Mouse (Mus musculus) frontal cortex, postnatal 14 days (tissue): ENCODE data around the gene Sorcs1.

Source experiments
- DNase-seq, 2 experiments: peaks; one replicate each; pipeline ENCODE4 v3.0.0; 2022; ENCODE audit warnings: low spot score in 2 of 2

Gene Sorcs1

DNA sequence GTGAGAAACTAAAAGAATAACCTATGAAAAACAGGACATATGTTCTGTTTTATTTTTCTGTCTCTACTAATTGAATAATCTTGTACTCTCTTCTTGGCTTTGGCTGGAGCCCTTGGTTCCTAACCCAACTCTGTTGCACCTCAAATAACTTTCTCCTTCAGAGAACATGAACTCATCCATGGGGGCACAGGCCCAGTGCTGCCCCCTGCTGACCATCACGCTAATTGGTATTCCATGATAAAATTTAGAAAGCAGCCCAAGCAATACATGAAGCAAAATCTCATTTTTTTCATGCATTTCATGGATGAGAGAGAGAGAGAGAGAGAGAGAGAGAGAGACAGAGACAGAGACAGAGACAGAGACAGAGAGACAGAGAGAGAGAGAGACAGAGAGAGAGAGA, 255.5 kb downstream of the Sorcs1 start:
- no peak for DNase-seq

DNA sequence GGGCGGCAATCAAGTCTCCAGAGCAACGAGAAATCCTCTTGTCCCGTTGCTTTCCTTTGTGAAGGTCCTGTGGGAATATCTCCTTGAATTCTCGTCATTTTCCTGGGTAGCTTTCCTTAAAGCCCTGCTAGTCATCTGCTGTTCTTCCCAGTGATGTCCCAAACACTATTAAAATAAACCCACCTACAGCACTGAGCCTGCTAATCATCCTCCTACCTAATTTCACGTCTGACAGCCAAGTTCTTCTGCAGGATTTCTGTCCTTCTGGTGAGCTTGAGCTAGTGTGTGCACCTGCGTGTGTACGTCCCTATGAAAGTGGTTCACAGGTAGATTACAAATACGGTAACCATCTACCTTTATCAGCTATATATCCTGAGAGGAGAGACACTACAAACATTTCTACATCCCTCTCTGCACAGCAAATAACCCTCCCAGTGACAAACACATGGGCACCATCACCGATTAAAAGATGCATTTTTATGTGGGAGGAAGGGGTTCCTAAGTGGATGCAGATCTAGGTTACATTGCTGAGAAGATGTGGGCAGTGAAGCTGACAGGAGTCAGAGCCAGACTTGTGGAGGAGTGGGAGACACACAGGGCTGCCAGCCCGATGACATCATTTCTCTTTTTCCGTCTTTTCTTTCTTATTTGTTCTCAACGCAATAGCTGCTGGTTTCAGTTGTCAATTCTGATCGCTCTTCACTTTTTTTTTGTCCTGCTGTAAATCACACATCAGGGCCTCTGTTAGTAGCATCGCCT, 259.3 kb downstream of the Sorcs1 start:
- DNase-seq: no peak

GRCm38 (mm10) chr19:50410561-50410960, 267.9 kb downstream of the Sorcs1 start:
- no peak for DNase-seq

- no peak for DNase-seq
Observed at GRCm38 (mm10) chr19:50398341-50398740, 280.1 kb downstream of the Sorcs1 start.

DNA sequence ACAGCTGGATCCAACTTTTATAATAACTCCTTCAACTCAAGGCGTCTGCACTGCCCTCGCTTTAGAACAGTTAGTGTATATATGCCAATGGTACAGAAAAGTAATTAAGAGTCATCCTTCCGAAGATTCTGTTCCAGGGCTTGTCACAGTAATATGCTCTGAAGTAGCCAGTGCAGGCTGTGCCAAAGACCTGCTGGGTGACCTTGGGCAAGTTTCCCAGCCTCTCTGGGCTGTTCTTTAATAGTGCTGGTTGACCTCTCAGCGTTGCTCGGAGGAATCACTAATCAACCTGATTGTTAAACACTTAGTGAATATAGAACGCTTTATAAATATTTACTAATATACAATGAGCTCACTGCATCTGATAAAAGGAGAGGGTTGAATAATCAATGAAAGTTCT, 282.7 kb downstream of the Sorcs1 start:
- no peak for DNase-seq

DNA sequence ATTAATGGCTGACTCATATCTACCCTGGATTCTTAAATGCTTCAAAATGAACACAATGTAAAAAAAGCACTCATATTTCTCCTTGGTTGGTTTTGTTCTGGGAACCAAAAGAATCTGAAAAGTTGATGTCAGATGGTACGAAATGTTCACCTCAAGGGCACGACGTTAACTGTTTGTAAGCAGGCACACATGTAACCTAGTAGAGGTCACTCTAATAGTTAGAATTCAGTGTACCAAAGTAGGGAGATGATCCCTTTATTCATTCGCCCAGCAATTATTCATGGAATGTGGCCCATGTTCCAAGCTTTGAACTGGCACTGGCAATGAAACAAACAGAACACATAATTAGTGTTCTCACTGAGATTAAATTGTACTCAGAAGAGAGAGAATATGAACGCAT, 284.3 kb downstream of the Sorcs1 start:
- no peak for DNase-seq

DNA sequence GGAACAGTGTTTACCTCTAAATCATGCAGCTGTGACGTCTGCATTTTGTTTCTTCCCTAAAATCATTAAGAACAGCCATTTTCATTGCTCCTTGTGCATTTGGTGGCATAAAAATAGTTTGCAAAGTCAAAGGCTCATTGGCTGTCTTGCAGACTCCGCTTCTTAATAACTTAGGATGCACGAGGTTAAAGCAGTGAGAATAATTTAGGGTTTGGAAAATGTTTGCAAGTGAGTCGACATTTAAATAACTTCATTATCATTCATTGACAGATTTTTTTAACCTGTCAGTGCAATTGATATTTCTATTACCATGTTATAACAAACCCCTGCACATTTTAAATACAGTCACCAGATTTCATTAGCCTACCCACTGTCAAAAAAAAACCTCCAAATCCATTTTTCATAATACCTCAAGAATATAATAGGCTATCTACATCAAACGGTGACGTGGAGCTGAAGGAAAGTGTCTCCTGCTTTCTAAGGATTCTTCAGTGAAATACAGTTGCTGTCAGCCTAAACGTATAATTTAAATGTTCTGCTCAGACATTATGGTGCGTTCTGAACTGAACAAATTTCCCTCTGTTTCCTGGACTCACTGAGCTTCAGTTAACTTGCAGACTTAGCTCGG, 288.4 kb downstream of the Sorcs1 start:
- DNase-seq: no peak

DNA sequence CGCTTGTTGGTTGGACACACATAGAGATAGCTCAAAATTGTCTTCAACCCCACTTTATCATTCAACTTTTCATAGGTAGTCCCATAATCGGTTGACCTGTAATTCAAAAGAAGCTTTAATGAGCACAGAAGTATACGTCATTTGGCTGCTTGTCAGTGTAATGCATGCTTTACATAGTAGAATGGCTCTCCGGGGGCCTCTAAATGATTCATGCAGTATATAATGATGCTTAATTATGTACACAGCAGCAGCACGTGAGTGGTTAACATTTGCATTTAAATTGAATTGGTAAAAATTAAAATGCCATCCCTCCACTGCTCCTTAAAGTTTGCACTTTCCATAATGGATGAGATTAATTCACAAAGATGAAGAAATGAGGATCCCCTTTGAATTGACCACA, 299.5 kb downstream of the Sorcs1 start:
- no peak for DNase-seq

DNA sequence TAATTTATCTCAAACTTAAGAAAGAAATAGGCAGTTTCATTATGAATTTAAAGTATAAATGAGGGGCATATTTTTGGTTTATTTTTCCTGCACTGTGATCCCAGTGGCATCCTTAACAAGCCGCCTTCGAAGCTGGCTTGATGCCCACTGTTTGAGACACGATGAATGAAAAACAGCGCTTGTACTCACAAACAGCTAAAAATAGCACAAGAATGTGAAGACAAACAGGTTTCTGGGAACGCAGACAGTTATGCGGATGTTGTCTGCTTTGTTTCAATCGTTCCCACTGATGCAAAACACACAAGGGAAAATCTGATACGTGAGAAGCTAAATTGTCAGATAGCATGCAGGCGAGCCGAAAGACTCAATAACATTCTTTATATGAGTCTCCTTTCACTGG, 303.7 kb downstream of the Sorcs1 start:
- peak; percentile 10 to 20 for DNase-seq

DNA sequence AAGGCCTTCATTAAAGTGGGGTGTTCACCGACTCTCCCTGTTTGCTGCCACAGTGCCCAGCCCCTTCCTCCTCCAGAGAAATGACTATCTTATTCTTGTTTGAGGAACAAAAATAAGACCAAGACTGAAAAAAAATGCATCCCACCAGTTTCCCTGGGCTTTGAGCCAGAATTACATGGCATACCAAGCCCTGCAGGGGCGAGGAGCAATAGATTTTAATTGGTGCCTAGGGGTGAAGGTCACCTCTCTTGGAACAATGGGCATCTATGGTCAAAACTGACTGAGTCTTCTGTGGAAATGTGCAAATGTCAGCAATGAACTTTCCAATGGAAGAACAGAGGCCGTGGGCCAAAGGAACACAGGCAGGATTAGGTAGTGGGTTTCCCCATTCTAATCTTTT, 312.0 kb downstream of the Sorcs1 start:
- DNase-seq: no peak

- no peak for DNase-seq
Observed at GRCm38 (mm10) chr19:50362655-50363500, 315.6 kb downstream of the Sorcs1 start.

DNA sequence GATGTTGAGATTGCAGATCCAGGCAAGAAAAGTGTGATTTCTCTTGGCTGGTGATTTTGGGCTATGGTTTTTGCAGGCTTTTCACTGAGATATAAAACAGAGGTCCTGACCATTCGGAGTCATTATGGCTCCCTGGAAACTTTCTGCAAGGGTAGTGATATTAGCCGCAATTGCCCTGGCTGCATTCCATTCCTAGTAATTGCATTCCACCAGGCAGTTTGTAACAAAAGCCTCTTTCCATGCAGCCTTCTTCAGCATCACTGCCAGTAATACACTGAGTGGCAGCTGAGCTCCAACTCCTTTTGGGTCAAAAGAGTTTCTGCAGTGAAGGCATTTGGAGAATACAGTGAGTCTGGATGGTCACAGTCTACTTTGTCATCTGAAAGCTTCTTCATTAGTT, 319.9 kb downstream of the Sorcs1 start:
- no peak for DNase-seq

GRCm38 (mm10) chr19:50339211-50339610, 339.2 kb downstream of the Sorcs1 start:
- DNase-seq: no peak

- no peak for DNase-seq
Observed at GRCm38 (mm10) chr19:50336751-50337150, 341.7 kb downstream of the Sorcs1 start.

- no peak for DNase-seq
Observed at GRCm38 (mm10) chr19:50331136-50331535, 347.3 kb downstream of the Sorcs1 start.

- DNase-seq: no peak
Observed at GRCm38 (mm10) chr19:50327804-50328203, 350.6 kb downstream of the Sorcs1 start.

- DNase-seq: no peak
Observed at GRCm38 (mm10) chr19:50326151-50326550, 352.3 kb downstream of the Sorcs1 start.

DNA sequence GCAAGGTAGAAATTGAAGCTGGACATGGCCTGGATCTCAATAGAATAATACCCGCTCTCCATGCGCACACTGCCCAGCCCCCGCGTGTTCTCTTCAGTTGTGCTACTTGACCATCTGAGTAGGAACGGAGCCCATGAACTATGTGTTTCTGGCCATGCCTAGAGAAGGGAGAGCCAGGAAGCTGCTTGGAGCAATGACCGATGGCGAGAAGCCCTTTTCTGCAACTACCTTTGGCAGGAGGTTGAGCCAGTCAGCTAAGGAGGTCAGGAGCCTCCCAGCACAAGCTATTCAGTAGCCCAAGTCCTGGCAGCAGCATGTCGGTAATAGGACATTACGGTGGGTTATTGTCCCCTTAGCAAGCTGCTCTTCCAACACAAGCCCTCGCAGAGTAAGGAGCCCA, 352.8 kb downstream of the Sorcs1 start:
- DNase-seq: no peak

DNA sequence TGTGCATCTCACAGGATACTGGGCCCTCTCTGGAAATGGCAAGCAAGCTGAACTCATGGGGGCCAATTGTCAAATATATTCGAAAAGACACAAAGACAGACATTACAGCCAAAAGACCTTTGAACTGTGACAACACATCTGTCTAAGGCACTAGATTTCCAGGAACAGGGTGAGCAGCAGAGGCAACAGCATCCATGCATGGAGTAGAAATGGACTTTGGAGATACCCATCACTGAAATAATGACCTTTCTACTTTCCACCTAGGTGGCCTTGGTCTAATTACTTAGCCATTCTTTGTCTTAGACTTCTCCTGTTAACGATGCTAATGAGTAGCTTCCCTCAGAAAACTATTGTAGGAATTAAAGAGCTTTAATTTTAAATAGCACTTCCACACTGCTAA, 371.4 kb downstream of the Sorcs1 start:
- DNase-seq: no peak

DNA sequence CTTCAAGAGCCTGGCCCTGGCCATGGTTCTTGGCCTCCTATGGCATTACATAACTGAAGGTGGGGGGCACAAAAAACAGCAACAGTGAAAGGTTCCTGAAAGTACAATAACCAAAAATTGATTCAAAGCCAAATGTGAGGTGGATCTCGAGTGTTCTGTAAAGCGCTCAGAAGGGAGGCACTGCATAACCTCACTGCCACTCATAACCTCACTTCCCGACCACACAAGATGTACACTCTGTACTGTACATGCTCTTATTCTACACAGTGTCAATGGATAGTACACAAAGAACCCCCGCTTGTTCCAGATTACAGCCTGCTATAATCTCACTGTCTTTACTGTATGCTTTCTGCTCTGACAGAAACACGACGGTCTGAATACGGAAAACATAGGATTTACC, 384.2 kb downstream of the Sorcs1 start:
- DNase-seq: no peak

- peak in 1 of 2 experiments; percentile 29 for DNase-seq
Observed at GRCm38 (mm10) chr19:50264450-50264849, 414.0 kb downstream of the Sorcs1 start.

- DNase-seq: peak in 1 of 2 experiments; percentile 38
Observed at GRCm38 (mm10) chr19:50258718-50259413, 419.6 kb downstream of the Sorcs1 start.
